10 mouse cellular contexts compared by ENCODE assay signal in the genomic region with DNA sequence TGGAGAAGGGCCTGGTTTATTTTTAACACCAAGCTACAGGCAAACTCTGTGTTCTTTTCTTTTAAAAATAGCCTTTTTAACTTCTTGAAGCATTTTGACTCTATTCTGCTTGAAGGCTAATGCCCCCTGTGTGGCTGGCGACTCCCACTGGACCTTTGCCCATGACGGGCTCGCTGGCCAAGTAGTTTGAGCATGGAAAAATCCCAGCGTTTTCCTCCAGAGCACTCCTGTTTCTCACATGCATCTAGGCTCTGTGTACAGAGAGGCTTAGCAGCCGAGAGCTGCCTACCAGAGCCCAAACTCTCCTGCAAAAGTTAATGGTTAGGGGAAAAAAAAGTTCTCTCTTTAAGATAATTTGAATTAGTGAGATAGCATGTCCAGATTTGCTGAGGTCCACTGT. TPM values are rescaled to one million over a fixed set of nuclear protein-coding genes. Genes with fewer than 3 reads are reported as not detected.
A peak's percentile ranks its signal among the peaks of the same experiment; 100 is the strongest.
DNase-seq lines count a peak whose midpoint lies in the region; ATAC-seq lines count a peak whose summit lies in the region.
"Had no signal": no experiment of that assay in that cellular context is flagged by ENCODE, and none has a peak within 500 bp of the region (broad histone marks: within the 10 kb centered on the region; RNA-seq: fewer than 3 reads in every experiment).

No protein-coding gene starts in this region.

- no peak for ATAC-seq in forebrain, embryonic 16.5 days

- H3K9me3 ChIP-seq in embryonic facial prominence, embryonic 10.5 days, result no peaks in the 10 kb centered on the region
- H3K9me3 ChIP-seq in forebrain, embryonic 16.5 days (ENCODE audit: control insufficient read depth, low read length), result no peaks in the 10 kb centered on the region

- no peak overlapping the region for H3K9ac ChIP-seq in forebrain, embryonic 16.5 days (replicated peaks; ENCODE audit: low read depth, low read length)

- H3K27me3 ChIP-seq in embryonic facial prominence, embryonic 10.5 days (replicated peaks; ENCODE audit: low read depth, poor library complexity, severe bottlenecking), result no peaks in the 10 kb centered on the region
- no peaks in the 10 kb centered on the region for H3K27me3 ChIP-seq in forebrain, embryonic 16.5 days (replicated peaks; ENCODE audit: control insufficient read depth, insufficient read depth, low read length)

- H3K36me3 ChIP-seq in embryonic facial prominence, embryonic 10.5 days (replicated peaks), result no peaks in the 10 kb centered on the region
- H3K36me3 ChIP-seq in forebrain, embryonic 16.5 days (ENCODE audit: control insufficient read depth, insufficient read depth), result no peaks in the 10 kb centered on the region

- 70% methylated on average over 5 of the region's 5 CpGs for WGBS in embryonic facial prominence, embryonic 10.5 days
- WGBS in forebrain, embryonic 16.5 days, result 42% methylated on average over 5 of the region's 5 CpGs

- H3K4me1 ChIP-seq in embryonic facial prominence, embryonic 10.5 days, result peaks cover 42% of the 10 kb centered on the region
- H3K4me1 ChIP-seq in forebrain, embryonic 16.5 days (replicated peaks; ENCODE audit: control insufficient read depth, insufficient read depth, low read length), result peaks cover 3% of the 10 kb centered on the region

- intact Hi-C loops in heart, postnatal 10 days (cut with DNase I), result no loop called here

- no peak overlapping the region for H3K4me3 ChIP-seq in embryonic facial prominence, embryonic 10.5 days
- no peak overlapping the region for H3K4me3 ChIP-seq in forebrain, embryonic 16.5 days (replicated peaks; ENCODE audit: low read length)

- peak; percentile 22 to 71 for DNase-seq in urinary bladder, postnatal 36 days (ENCODE audit: low spot score in 2 of 2)
- no peak for DNase-seq in urinary bladder, adult 18-20 months (ENCODE audit: low spot score in 2 of 2)
- no peak for DNase-seq in embryonic facial prominence, embryonic 10.5 days (ENCODE audit: low spot score)
- peak; percentile 64 to 69 for DNase-seq in heart, postnatal 10 days
- DNase-seq in layer of hippocampus, postnatal 25 days (ENCODE audit: extremely low spot score in 1 of 2, low spot score in 1 of 2), result peak; percentile 24 to 53
- DNase-seq in right cerebral cortex, postnatal 25 days, result peak; percentile 39
- DNase-seq in spleen, postnatal 14 days (ENCODE audit: low spot score in 2 of 2), result no peak

- 0 out of 2 replicates have a peak overlapping the region, but pooled peaks have one; percentile 8 for H3K27ac ChIP-seq in embryonic facial prominence, embryonic 10.5 days (replicated peaks)
- H3K27ac ChIP-seq in forebrain, embryonic 16.5 days (ENCODE audit: low read length), result no peak overlapping the region

- no peak overlapping the region for H3K4me2 ChIP-seq in forebrain, embryonic 16.5 days (ENCODE audit: low read length)

RNA-seq across cellular contexts. Expression of gene Anapc15-ps, which starts 52.7 kb away (rescaled TPM):
- polyA plus RNA-seq in embryonic facial prominence, embryonic 10.5 days (2016; fragmentation: Nextera tagmentation; extraction: Ambion mirVana), result not detected in 2 replicates
- not detected for total RNA-seq in heart, postnatal 10 days (2021)
- not detected for total RNA-seq in layer of hippocampus, postnatal 25 days (2021)
- polyA plus RNA-seq in forebrain, embryonic 16.5 days (2015; fragmentation: Nextera tagmentation; extraction: Ambion mirVana), result not detected in 2 replicates
- polyA plus RNA-seq: limb, embryonic 11.5 days; small intestine, adult 2 months had no signal

Comparison
In these comparisons a context has a peak if more than half of its experiments do, and no peak if none do; other contexts are left out.
1. DNase-seq: peak in urinary bladder, postnatal 36 days (2 of 2), heart, postnatal 10 days (2 of 2), layer of hippocampus, postnatal 25 days (2 of 2) and right cerebral cortex, postnatal 25 days (single experiment); none in urinary bladder, adult 18-20 months (0 of 2), embryonic facial prominence, embryonic 10.5 days (single experiment) and spleen, postnatal 14 days (0 of 2).